Mouse (Mus musculus) liver, embryonic 14.5 days (tissue): ENCODE measurements around the gene Helt. TPM values are rescaled to one million over a fixed set of nuclear protein-coding genes. Genes with fewer than 3 reads are reported as not detected.
"Not testable (repeated sequence)": the region's sequence is repeated elsewhere in the genome, so short reads cannot be mapped to it uniquely, and the experiment has no call there.

Source experiments
- ATAC-seq: fragments of 200-750 bp; cut with Nextera tagmentation; 2 replicates; pipeline ENCODE4 v1.8.0; 2017; ENCODE audit warnings: moderate number of reproducible peaks, mild to moderate bottlenecking, moderate library complexity; ENCODE audit not compliant: insufficient read depth
- DNase-seq, 3 experiments: peaks; one replicate each; pipeline ENCODE4 v3.0.0-alpha.2; 2012 to 2013; ENCODE audit warnings: low read depth in 3 of 3, low spot score in 3 of 3
- H3K27ac ChIP-seq: fragments of 300-500 bp; sonication (generic); 2 replicates; pipeline ENCODE4 v1.5.1; 2014; ENCODE audit warnings: moderate library complexity, mild to moderate bottlenecking, control low read depth, inconsistent platforms
- H3K27me3 ChIP-seq: fragments of 300-500 bp; sonication (generic); 2 replicates; pipeline ENCODE4 v1.6.1; 2014; ENCODE audit warnings: mild to moderate bottlenecking, low read length, moderate library complexity; ENCODE audit not compliant: control insufficient read depth, insufficient read depth
- H3K36me3 ChIP-seq: fragments of 300-500 bp; sonication (generic); replicated peaks from 2 replicates; pipeline ENCODE4 v1.6.1; 2014; ENCODE audit warnings: low read depth; ENCODE audit not compliant: control insufficient read depth, insufficient read depth
- H3K4me1 ChIP-seq, 2 experiments: fragments of 200-500 bp in 1 of 2; fragments of 300-500 bp in 1 of 2; sonication (generic) in 1 of 2; replicated peaks; 2 replicates each; pipeline ENCODE4 v1.6.1; 2012 to 2014; ENCODE audit warnings: antibody characterized with exemption in 1 of 2, inconsistent platforms in 1 of 2, low read length in 1 of 2; ENCODE audit not compliant: control insufficient read depth in 2 of 2, insufficient read depth in 2 of 2
- H3K4me2 ChIP-seq: fragments of 300-500 bp; sonication (generic); 2 replicates; pipeline ENCODE4 v1.6.1; 2014; ENCODE audit warnings: low read depth, mild to moderate bottlenecking, control low read depth, moderate library complexity
- H3K4me3 ChIP-seq, 2 experiments: fragments of 200-500 bp in 1 of 2; fragments of 300-500 bp in 1 of 2; sonication (generic) in 1 of 2; 2 replicates each; pipeline ENCODE4 v1.5.1; 2012 to 2014; ENCODE audit warnings: low read depth in 2 of 2, low read length in 2 of 2, mild to moderate bottlenecking in 2 of 2, control low read depth in 1 of 2, inconsistent platforms in 1 of 2, moderate library complexity in 1 of 2; ENCODE audit not compliant: insufficient read depth in 1 of 2
- H3K9ac ChIP-seq: fragments of 300-500 bp; sonication (generic); replicated peaks from 2 replicates; pipeline ENCODE4 v1.6.1; 2014; ENCODE audit warnings: mild to moderate bottlenecking, control low read depth, moderate library complexity
- H3K9me3 ChIP-seq: fragments of 300-500 bp; sonication (generic); 2 replicates; pipeline ENCODE4 v1.6.1; 2016; ENCODE audit warnings: low read length, mixed read lengths; ENCODE audit not compliant: control insufficient read depth
- CTCF ChIP-seq: IDR thresholded peaks from 2 replicates; pipeline ENCODE4 v1.5.1; 2016; ENCODE audit warnings: antibody characterized with exemption, low read depth, control low read depth
- EP300 ChIP-seq: IDR thresholded peaks from 2 replicates; pipeline ENCODE4 v1.6.1; 2016; ENCODE audit warnings: antibody characterized with exemption, low read depth
- WGBS: fragments of 180-500 bp; shearing (Covaris S2); extraction: QIAGEN DNeasy Blood & Tissue Kit; methylation state at CpG from one replicate; pipeline ENCODE4 v1.1.7; 2014; ENCODE audit not compliant: insufficient replicate concordance; 5-methylcytosine and 5-hydroxymethylcytosine counted together
- polyA plus RNA-seq, 2 experiments: library from polyadenylated mRNA; depleted of rRNA in 1 of 2; stranded (reverse) in 1 of 2; unstranded in 1 of 2; fragments of >200 nt; fragmentation: Nextera tagmentation in 1 of 2; extraction: Ambion mirVana in 1 of 2; gene quantifications; 2 replicates each; pipeline versions ENCODE4 v1.2.1 to v1.2.3; 2012 to 2014

Helt gene
- polyA plus RNA-seq, 2 experiments = not detected

GRCm38 (mm10) chr8:46266801-46267200, 27.7 kb downstream of the Helt start:
- H3K9me3 ChIP-seq = no peaks in the 10 kb centered on the region
- H3K27me3 ChIP-seq = no peaks in the 10 kb centered on the region
- no peak overlapping the region for H3K27ac ChIP-seq
- H3K4me3 ChIP-seq = no peak overlapping the region
- no peak for DNase-seq
- no peak for TF ChIP-seq CTCF
- H3K4me2 ChIP-seq = no peak overlapping the region
- ATAC-seq = no peak
- no peaks in the 10 kb centered on the region for H3K4me1 ChIP-seq
- H3K36me3 ChIP-seq = no peaks in the 10 kb centered on the region
- H3K9ac ChIP-seq = no peak overlapping the region
- 65% methylated on average over 4 of the region's 4 CpGs for WGBS

- not testable (repeated sequence) for ATAC-seq, H3K4me3 ChIP-seq, H3K4me1 ChIP-seq, DNase-seq, H3K9ac ChIP-seq, H3K27ac ChIP-seq, H3K27me3 ChIP-seq, H3K9me3 ChIP-seq, H3K36me3 ChIP-seq, H3K4me2 ChIP-seq
- whole genome bisulfite sequencing = 43% methylated on average over 4 of the region's 4 CpGs
These were observed 30.3 kb downstream of the Helt start for GRCm38 (mm10) chr8:46264206-46264605.

GRCm38 (mm10) chr8:46257921-46258682, 36.4 kb downstream of the Helt start:
- H3K27ac ChIP-seq = no peak overlapping the region
- WGBS = 39% methylated on average over 19 of the region's 19 CpGs
- no peak overlapping the region for H3K4me2 ChIP-seq
- DNase-seq (no peak), ATAC-seq (no peak)
- no peak overlapping the region for H3K9ac ChIP-seq
- H3K9me3 ChIP-seq = no peaks in the 10 kb centered on the region
- TF ChIP-seq CTCF (no peak), EP300 (no peak)
- H3K4me3 ChIP-seq = no peak overlapping the region
- H3K36me3 ChIP-seq = no peaks in the 10 kb centered on the region
- no peaks in the 10 kb centered on the region for H3K4me1 ChIP-seq
- H3K27me3 ChIP-seq = no peaks in the 10 kb centered on the region

- DNase-seq = no peak
- no peak overlapping the region for H3K9ac ChIP-seq
- H3K4me3 ChIP-seq = no peak overlapping the region
- ATAC-seq = no peak
- no peaks in the 10 kb centered on the region for H3K36me3 ChIP-seq
- no peak for TF ChIP-seq EP300
- no peak for TF ChIP-seq CTCF
- WGBS = 54% methylated on average over 13 of the region's 13 CpGs
- H3K27me3 ChIP-seq = no peaks in the 10 kb centered on the region
- no peak overlapping the region for H3K27ac ChIP-seq
- no peaks in the 10 kb centered on the region for H3K4me1 ChIP-seq
- H3K9me3 ChIP-seq = no peaks in the 10 kb centered on the region
- H3K4me2 ChIP-seq = no peak overlapping the region
These were observed 42.0 kb downstream of the Helt start for GRCm38 (mm10) chr8:46252456-46252855.

GRCm38 (mm10) chr8:46251561-46251960, 42.9 kb downstream of the Helt start:
- 55% methylated on average over 10 of the region's 10 CpGs for WGBS
- no peaks in the 10 kb centered on the region; a peak in 1 of 4 replicates for H3K4me1 ChIP-seq

More at GRCm38 (mm10) chr8:46251561-46251960, 42.9 kb downstream of the Helt start:
- H3K9ac ChIP-seq = no peak overlapping the region
- no peak for ATAC-seq
- H3K4me2 ChIP-seq = no peak overlapping the region
- no peaks in the 10 kb centered on the region for H3K36me3 ChIP-seq
- TF ChIP-seq EP300 (no peak), CTCF (no peak)
- no peaks in the 10 kb centered on the region for H3K27me3 ChIP-seq
- no peaks in the 10 kb centered on the region for H3K9me3 ChIP-seq
- no peak overlapping the region for H3K27ac ChIP-seq
- no peak overlapping the region for H3K4me3 ChIP-seq
- no peak for DNase-seq
